Mouse (Mus musculus): ENCODE data around the gene Ndrg3. TPM values are rescaled to one million over a fixed set of nuclear protein-coding genes. Genes with fewer than 3 reads are reported as not detected.

Ndrg3 gene
- polyA plus RNA-seq, 1 experiment: 197 TPM

- Histone ChIP-seq H3K27ac (ENCODE audit: control insufficient read depth, insufficient read depth, low read length) (no peak overlapping the region), H3K4me3 (ENCODE audit: control insufficient read depth, insufficient read depth, low read length) (no peak overlapping the region), H3K27me3 (ENCODE audit: control insufficient read depth, insufficient read depth, low read length) (no peaks in the 10 kb centered on the region), H3K36me3 (ENCODE audit: control insufficient read depth, insufficient read depth, low read length) (no peaks in the 10 kb centered on the region), H3K4me1 (replicated peaks; ENCODE audit: control insufficient read depth, insufficient read depth, low read length) (no peaks in the 10 kb centered on the region)
- TF ChIP-seq CTCF (IDR thresholded peaks at IDR 0.05; ENCODE audit: borderline replicate concordance, control insufficient read depth, extremely low read depth, insufficient read depth, low read length, poor library complexity) (no peak), POLR2A (IDR thresholded peaks at IDR 0.05; ENCODE audit: control insufficient read depth, extremely low read depth, insufficient read depth, low read length, poor library complexity) (no peak)
- 98% methylated on average over 7 of the region's 7 CpGs for WGBS
- DNase-seq: no peak
Observed at GRCm38 (mm10) chr2:157035371-157035770, 43.5 kb upstream of the Ndrg3 start.

- H3K36me3 ChIP-seq (ENCODE audit: control insufficient read depth, insufficient read depth, low read length): no peaks in the 10 kb centered on the region
Observed at GRCm38 (mm10) chr2:157030804-157031203, 38.9 kb upstream of the Ndrg3 start.

GRCm38 (mm10) chr2:157028261-157028660, 36.4 kb upstream of the Ndrg3 start:
- no peaks in the 10 kb centered on the region for H3K27me3 ChIP-seq (ENCODE audit: control insufficient read depth, insufficient read depth, low read length)
- WGBS: 99% methylated on average over 4 of the region's 4 CpGs
- H3K36me3 ChIP-seq (ENCODE audit: control insufficient read depth, insufficient read depth, low read length): no peaks in the 10 kb centered on the region
- no peak overlapping the region for H3K4me3 ChIP-seq (ENCODE audit: control insufficient read depth, insufficient read depth, low read length)
- DNase-seq: no peak
- no peak overlapping the region for H3K27ac ChIP-seq (ENCODE audit: control insufficient read depth, insufficient read depth, low read length)
- no peak for TF ChIP-seq POLR2A (IDR thresholded peaks at IDR 0.05; ENCODE audit: control insufficient read depth, extremely low read depth, insufficient read depth, low read length, poor library complexity)
- no peak for TF ChIP-seq CTCF (IDR thresholded peaks at IDR 0.05; ENCODE audit: borderline replicate concordance, control insufficient read depth, extremely low read depth, insufficient read depth, low read length, poor library complexity)
- H3K4me1 ChIP-seq (replicated peaks; ENCODE audit: control insufficient read depth, insufficient read depth, low read length): no peaks in the 10 kb centered on the region

More at GRCm38 (mm10) chr2:157030804-157031203, 38.9 kb upstream of the Ndrg3 start:
- no peaks in the 10 kb centered on the region for H3K27me3 ChIP-seq (ENCODE audit: control insufficient read depth, insufficient read depth, low read length)
- H3K4me1 ChIP-seq (replicated peaks; ENCODE audit: control insufficient read depth, insufficient read depth, low read length): no peaks in the 10 kb centered on the region
- no peak overlapping the region for H3K4me3 ChIP-seq (ENCODE audit: control insufficient read depth, insufficient read depth, low read length)
- no peak overlapping the region for H3K27ac ChIP-seq (ENCODE audit: control insufficient read depth, insufficient read depth, low read length)
- DNase-seq: peak; percentile 81
- TF ChIP-seq POLR2A (IDR thresholded peaks at IDR 0.05; ENCODE audit: control insufficient read depth, extremely low read depth, insufficient read depth, low read length, poor library complexity) (no peak), CTCF (IDR thresholded peaks at IDR 0.05; ENCODE audit: borderline replicate concordance, control insufficient read depth, extremely low read depth, insufficient read depth, low read length, poor library complexity) (peak; percentile 89)
- WGBS: 44% methylated on average over 9 of the region's 9 CpGs

- no peak for TF ChIP-seq POLR2A (IDR thresholded peaks at IDR 0.05; ENCODE audit: control insufficient read depth, extremely low read depth, insufficient read depth, low read length, poor library complexity)
- TF ChIP-seq CTCF (IDR thresholded peaks at IDR 0.05; ENCODE audit: borderline replicate concordance, control insufficient read depth, extremely low read depth, insufficient read depth, low read length, poor library complexity): no peak
- H3K27ac ChIP-seq (ENCODE audit: control insufficient read depth, insufficient read depth, low read length): no peak overlapping the region
- H3K4me3 ChIP-seq (ENCODE audit: control insufficient read depth, insufficient read depth, low read length): no peak overlapping the region
- H3K36me3 ChIP-seq (ENCODE audit: control insufficient read depth, insufficient read depth, low read length): no peaks in the 10 kb centered on the region
- no peaks in the 10 kb centered on the region for H3K27me3 ChIP-seq (ENCODE audit: control insufficient read depth, insufficient read depth, low read length)
- DNase-seq: no peak
- no peaks in the 10 kb centered on the region for H3K4me1 ChIP-seq (replicated peaks; ENCODE audit: control insufficient read depth, insufficient read depth, low read length)
- WGBS: 81% methylated on average over 21 of the region's 21 CpGs
Observed at GRCm38 (mm10) chr2:157027106-157028008, 35.5 kb upstream of the Ndrg3 start.

GRCm38 (mm10) chr2:157021156-157021555, 29.3 kb upstream of the Ndrg3 start:
- H3K4me3 ChIP-seq (ENCODE audit: control insufficient read depth, insufficient read depth, low read length): no peak overlapping the region
- H3K4me1 ChIP-seq (replicated peaks; ENCODE audit: control insufficient read depth, insufficient read depth, low read length): no peaks in the 10 kb centered on the region
- TF ChIP-seq POLR2A (IDR thresholded peaks at IDR 0.05; ENCODE audit: control insufficient read depth, extremely low read depth, insufficient read depth, low read length, poor library complexity) (no peak), CTCF (IDR thresholded peaks at IDR 0.05; ENCODE audit: borderline replicate concordance, control insufficient read depth, extremely low read depth, insufficient read depth, low read length, poor library complexity) (no peak)
- no peaks in the 10 kb centered on the region for H3K27me3 ChIP-seq (ENCODE audit: control insufficient read depth, insufficient read depth, low read length)
- no peaks in the 10 kb centered on the region for H3K36me3 ChIP-seq (ENCODE audit: control insufficient read depth, insufficient read depth, low read length)
- no peak for DNase-seq
- H3K27ac ChIP-seq (ENCODE audit: control insufficient read depth, insufficient read depth, low read length): no peak overlapping the region
- 96% methylated on average over 16 of the region's 16 CpGs for WGBS

GRCm38 (mm10) chr2:157019228-157019627, 27.4 kb upstream of the Ndrg3 start:
- no peak overlapping the region for H3K4me3 ChIP-seq (ENCODE audit: control insufficient read depth, insufficient read depth, low read length)
- H3K27me3 ChIP-seq (ENCODE audit: control insufficient read depth, insufficient read depth, low read length): no peaks in the 10 kb centered on the region
- 97% methylated on average over 4 of the region's 4 CpGs for WGBS
- H3K27ac ChIP-seq (ENCODE audit: control insufficient read depth, insufficient read depth, low read length): no peak overlapping the region
- DNase-seq: no peak
- H3K4me1 ChIP-seq (replicated peaks; ENCODE audit: control insufficient read depth, insufficient read depth, low read length): no peaks in the 10 kb centered on the region
- H3K36me3 ChIP-seq (ENCODE audit: control insufficient read depth, insufficient read depth, low read length): no peaks in the 10 kb centered on the region
- TF ChIP-seq CTCF (IDR thresholded peaks at IDR 0.05; ENCODE audit: borderline replicate concordance, control insufficient read depth, extremely low read depth, insufficient read depth, low read length, poor library complexity) (no peak), POLR2A (IDR thresholded peaks at IDR 0.05; ENCODE audit: control insufficient read depth, extremely low read depth, insufficient read depth, low read length, poor library complexity) (no peak)

Measured in thymus, adult 2 months (tissue).